Mouse (Mus musculus): ENCODE results near the gene Col13a1.

Gene Col13a1

DNA sequence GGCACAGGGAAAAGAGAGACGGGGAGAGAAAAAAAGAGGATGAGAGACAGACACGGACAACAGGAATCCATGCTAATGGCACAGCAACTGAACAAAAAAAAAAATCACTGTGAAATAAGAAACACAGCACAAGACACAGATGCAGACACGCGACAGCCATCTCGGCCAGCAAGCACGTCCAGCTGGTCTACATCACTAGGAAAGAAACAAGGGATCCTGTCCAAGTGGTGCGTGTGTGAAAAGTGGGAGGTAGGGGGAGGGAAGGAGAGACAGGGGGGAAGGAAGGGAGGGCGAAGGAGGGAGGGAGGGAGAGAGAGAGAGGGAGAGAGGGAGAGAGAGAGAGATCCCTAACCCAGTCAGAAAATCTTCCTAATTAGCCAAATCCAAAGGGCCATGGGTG is 73.6 kb downstream of the Col13a1 start:
- DNase-seq (ENCODE audit: low read depth, low spot score), result no peak

DNA sequence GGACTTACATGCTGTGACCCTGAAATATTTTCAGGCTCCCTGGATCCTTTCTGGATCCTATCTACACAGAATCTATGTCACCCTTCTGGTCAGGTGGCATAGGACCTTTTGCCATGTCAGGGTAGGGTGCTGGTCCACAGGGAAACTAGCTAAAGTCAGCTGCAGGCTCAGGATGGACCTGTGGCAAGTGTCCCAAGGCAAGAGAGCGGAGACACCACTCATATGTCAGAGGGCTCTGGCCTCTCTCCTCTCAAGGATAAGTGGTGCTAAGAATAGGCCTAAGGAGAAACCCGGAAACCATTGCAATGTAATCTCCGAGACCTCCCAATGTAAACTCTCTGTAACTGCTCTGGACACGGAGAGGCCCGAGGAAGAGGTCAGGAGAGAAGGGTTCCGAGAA is 80.8 kb downstream of the Col13a1 start:
- DNase-seq (ENCODE audit: low read depth, low spot score), result no peak

DNA sequence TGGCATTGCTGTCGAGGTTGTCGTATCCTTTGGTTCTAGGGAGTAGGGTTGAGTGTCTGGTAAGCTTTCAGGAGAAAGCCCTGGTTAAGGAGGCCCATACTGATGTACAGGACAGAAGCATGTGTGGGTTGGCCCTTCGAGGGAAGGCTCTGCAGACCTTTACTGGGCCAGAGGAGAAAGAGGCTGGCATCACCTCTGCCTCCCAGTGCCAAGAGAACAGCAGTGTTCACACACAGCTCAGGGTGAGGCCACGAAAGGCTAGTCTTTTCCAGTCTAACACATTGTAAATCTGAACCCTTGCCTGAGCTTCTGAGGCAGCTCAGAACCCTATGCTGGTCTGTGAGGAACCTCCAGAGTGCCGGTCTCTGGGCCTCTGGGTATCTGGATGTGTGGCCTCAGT is 84.3 kb downstream of the Col13a1 start:
- DNase-seq (ENCODE audit: low read depth, low spot score), result no peak

DNA sequence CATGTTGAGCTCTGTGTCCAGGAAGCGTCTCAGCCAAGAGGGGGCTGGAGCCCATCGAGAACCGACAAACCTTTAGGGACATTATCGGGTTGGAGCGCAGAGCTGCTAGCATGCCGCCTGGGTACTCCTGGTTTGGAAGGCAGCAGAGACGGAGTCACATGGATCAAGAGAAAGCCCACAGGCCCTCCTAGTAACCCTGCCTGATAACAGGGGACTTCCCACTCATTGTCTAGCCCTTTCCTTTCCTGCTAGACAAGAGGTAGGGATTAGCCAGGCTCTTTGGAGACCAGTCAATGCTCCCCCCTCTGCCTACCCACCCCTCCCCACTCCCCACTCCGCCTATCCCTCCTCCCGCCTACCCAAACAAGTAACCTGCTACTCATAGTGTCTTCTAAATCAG is 87.8 kb downstream of the Col13a1 start:
- DNase-seq (ENCODE audit: low read depth, low spot score), result no peak

DNA sequence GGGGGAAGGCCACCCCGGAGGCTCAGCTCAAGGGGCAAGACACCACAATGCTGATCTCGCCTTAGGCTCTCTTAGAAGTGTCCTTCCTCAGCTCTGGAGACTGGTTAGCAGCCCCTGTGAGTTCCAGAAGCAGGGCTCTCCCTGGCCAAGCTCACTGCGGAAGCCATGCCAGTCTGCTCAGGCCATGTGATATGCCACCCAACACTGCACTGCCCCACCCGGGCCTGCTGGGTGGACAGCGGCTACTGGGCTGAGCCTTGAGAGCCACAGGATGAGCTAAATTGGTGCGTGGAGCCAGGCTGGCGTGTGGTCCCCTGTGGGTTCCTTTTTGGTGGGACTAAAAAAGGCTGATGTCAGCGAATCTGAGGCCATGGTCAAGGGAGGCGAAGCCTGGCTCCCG is 88.6 kb downstream of the Col13a1 start:
- no peak for DNase-seq (ENCODE audit: low read depth, low spot score)

DNA sequence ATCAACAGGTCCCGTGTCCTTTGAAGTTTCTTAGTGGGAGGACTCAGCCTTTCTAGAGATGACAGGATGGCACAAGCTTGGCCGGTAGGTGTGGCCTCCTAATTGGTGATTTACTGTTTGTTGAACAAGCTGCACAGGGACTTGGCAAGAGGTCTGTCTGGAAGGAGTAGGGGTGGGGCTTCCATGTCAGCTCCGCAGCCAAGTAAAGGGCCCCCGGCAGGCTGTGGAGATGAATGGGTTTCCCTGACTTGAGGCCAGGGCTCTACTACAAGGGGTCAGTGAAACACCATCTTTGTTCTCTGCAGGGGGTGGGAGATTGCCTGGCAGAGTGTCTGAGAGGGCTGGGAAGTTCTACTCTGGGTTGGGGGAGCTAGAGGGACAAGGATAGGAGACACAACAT is 99.5 kb downstream of the Col13a1 start:
- no peak for DNase-seq (ENCODE audit: low read depth, low spot score)

DNA sequence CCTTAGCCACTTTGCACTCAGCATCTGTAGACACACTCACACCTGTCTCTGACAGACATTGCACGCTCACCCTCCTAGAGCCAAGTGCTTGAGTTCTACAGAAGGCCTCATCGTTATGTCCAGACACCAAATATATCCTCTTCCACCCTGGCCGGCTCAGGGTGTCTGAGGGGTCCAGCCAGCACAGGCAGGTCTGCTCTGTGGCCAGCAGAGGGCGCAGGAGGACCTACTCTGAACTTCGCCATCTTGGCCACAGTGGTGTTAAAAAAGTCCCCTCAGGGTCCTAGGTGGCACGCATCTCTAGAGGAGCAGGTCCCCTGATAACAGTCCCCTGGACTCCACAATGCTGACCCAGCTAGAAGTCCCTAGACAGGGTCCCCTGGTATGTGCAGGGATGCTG is 101.1 kb downstream of the Col13a1 start:
- peak; percentile 60 for DNase-seq (ENCODE audit: low read depth, low spot score)

DNA sequence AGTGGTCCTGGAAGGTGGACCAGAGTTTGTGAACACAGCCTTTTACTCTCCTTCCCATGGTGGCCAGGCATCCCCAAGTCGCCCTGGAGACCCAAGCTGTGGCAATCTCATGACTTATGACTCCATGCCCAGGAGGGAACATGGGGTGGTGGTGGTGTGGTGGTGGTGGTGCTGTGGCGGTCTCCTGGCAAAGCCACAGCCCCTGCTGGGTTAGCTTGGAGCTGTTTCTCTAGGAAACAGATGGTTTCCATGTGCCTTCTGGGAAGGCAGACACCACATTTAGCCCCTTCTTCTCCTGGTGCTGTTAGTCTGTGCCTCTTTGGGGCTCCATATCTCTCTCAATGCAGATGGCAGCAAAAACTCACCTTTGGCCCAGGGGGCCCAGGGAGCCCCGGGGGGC is 109.1 kb downstream of the Col13a1 start:
- no peak for DNase-seq (ENCODE audit: low read depth, low spot score)

DNA sequence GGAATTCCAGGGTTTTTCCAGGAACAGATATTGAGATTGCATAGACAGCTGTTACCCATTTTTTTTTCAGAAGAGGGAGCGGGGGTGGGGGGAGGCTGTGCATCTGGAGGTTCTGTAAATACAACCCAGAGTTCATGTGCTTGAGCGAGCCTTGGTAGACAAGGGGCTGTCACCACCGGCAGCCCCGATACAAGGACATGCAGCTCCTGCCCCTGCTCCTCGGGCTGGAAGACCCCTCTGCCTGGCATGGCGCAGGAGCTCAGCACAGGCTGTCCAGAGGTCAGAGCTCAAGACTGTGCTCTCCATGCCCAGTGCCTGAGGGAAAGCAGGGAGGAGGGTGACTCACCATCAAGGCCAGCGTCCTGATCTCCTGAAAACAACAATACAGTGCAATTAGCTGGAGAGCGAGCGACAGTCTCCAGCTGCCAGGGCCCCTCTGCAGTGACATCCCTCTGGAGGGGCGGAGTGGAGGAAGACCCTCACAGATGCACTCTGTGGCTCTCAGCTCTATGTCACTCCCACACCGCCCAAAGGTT is 112.8 kb downstream of the Col13a1 start:
- no peak for DNase-seq (ENCODE audit: low read depth, low spot score)

DNA sequence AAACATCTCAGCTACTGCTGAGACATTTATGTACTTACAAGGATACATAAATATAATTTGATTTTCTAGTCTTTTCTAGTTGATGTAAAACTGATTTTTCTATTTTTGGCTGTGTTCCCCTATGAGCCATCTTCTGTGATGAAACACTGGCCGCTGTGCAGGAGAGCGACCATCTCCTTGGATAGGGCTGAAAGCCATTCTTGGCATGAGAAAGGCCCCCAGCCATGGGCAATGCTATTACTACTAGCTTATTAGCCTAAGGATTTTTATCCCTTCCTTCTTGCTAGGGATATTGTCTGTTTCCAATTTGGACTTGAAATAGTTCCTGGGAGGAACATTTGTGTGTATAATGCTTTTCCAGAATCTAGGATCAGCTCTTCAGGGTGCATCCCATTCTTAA is 119.5 kb downstream of the Col13a1 start:
- DNase-seq (ENCODE audit: low read depth, low spot score), result no peak

DNA sequence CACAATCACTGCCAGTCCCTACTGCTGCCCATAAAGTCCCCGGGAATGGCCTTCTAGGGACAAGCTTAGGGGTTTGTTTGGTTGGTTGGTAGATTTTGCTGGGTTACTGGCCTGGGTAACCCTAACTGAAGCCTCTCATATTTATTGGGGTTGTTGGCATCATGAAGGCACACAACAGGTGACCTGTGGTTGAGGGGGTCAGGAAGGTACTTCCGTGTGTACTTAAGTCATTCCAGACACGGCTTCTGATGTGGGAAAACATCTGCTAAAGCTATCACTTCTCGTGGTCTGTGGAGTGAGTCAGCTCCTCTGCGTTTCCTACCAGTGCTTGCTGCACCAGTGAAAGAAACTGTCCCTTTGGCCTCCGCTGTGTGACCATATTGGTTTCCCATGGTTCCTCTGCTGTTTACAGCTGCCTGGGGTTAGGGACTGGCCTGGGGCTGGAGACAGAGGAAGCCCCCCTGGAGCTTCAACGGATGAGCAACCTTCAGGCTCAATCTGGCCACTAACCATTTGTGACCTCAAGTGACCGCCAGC is 123.7 kb downstream of the Col13a1 start:
- no peak for DNase-seq (ENCODE audit: low read depth, low spot score)

DNA sequence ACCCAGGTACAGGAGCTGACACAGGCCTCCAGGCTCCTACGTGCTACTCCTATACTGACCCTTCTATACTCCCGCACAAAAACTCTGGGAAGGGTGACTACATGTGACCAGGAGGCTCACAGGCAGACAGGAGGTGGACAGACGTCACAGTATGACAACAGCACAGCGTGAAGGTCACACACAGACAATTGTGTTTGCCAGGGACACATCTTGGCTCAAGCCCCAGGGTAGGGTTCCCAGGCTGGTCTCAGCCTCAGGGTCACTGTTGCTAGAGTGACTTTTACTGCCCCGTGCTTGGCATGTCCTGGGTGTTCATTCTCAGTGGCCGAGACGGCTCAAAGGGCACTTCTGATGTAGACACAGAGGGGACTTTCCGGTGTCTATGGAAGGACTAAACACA is 126.1 kb downstream of the Col13a1 start:
- no peak for DNase-seq (ENCODE audit: low read depth, low spot score)

DNA sequence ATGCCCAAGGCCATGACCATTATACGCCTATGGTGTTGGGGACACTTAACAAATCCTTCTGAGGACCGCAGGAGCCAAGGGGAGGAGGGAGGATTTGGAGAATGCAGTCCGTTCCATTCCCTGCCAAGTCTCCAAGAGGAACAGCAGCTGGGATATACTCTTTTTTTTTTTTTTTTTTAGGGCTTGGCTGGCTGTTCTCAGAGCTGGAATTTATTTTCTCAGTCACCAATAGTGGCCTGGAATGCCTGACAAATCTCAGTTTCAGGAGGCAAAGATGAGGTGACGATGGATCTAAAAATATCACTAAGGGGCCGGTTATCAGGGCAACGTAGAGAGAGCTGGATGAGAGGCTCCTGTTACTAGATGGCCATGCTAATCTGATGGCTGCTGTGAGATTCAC is 130.4 kb downstream of the Col13a1 start:
- no peak for DNase-seq (ENCODE audit: low read depth, low spot score)

DNA sequence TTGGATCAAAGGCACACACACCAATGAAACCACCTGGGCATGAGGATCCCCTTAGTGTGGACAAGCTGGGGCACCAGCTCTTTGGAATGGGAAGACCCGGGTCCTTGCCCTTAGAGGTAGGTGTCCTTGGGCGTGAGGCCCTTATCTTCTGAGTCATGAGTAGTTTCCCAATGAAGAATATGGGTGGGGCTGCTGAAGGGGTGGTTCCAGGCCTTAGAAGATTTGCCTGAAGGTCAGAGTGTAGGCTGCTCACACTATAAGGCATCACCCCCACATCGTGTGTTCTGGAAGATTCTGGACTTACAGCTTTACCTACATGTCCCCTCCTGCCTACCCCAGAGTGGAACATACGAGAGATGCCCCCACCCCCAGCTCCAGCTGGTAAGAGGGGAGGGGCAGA is 133.4 kb downstream of the Col13a1 start:
- no peak for DNase-seq (ENCODE audit: low read depth, low spot score)

DNA sequence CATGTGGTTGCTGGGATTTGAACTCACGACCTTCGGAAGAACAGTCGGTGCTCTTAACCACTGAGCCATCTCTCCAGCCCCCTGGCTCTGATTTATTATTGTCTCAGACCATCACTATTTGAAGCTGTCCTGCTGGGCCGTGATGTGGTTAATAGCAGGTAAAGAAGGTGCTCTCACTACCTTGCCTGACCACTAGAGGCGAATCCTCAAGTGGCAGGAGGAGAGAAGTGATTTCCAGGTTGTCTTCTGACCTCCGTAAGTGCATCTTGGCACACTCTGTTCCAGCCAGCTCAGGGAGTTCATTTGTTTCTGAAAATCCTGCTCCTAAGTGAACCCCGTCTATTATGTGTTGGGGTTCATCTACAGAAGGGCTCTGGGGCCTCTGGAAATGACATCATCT is 134.4 kb downstream of the Col13a1 start:
- DNase-seq (ENCODE audit: low read depth, low spot score), result no peak

DNA sequence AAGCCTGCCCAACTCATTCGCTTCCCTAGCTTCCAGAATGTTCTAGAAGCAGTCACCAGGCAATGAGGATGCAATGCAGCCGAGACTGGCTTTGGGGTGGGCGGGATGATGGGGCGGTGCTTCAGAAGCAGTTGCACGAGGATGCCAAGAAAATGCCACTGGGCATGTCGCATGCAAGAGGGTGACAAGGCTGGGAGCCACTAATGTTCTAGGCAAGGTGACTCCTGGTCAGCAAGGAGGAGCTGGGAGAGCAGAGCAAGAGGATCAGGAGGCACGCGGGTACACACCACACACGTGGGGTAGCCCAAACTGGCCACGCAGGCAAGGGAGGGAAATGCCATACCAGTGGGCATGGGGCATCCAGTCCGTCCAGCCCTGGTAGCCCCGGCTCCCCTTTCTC is 136.6 kb downstream of the Col13a1 start:
- no peak for DNase-seq (ENCODE audit: low read depth, low spot score)

DNA sequence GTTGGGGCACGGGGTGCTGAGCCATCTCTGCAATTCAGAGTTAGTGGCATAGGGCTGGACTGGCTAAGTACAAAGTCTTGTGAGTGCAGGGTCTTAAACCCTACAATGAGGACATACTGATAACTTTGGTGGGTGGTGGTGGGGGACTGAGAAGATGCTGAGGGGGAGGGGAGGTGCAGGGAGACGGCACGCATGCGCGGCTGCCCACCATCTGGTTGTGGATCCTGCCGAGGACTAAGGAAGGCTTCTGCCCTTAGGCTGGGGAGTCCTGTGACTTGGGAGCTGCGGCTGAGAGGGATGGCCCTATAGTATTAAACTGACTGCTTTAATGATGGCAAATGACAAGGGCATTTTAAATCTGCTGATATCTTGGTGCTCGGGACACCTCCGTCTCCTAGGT is 139.6 kb downstream of the Col13a1 start:
- DNase-seq (ENCODE audit: low read depth, low spot score), result no peak

DNA sequence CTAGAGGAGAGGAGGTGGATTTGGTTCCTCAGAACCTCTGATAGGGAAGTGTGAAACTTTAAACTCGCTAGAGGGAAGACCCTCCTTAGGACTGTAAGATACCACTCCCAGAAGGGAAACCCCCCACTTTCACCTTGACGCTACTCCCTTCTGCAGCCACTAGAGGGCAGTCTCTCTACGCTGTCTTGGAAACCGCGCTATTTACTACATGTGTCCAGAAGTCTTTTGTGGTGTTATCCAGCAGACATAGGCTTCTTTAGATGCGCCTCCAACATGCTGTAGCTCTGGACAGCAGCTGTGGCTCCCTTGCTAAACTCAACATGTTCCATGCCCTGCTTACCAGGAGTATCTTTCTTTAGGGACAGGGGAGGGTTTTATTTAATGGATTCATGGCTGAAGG is 140.1 kb downstream of the Col13a1 start:
- peak; percentile 57 for DNase-seq (ENCODE audit: low read depth, low spot score)

DNA sequence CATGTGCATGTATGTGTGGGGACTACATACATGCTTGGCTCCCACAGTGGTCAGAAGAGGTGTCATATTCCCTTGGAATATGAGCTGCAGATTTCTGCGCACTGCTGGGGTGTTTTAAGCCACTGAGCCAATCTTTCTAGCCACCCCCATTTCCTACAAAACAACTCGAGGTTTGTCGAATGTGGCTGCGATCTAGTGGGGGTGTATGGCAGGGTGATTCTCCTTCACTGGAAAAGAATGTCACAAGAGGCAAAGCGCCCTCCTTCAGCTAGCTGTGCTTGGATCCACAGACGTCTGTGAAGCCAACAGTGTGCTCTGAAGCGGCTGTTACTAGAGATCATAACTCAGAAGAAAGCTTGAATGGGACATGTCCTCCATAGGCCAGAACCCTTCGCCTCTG is 141.6 kb downstream of the Col13a1 start:
- no peak for DNase-seq (ENCODE audit: low read depth, low spot score)

DNA sequence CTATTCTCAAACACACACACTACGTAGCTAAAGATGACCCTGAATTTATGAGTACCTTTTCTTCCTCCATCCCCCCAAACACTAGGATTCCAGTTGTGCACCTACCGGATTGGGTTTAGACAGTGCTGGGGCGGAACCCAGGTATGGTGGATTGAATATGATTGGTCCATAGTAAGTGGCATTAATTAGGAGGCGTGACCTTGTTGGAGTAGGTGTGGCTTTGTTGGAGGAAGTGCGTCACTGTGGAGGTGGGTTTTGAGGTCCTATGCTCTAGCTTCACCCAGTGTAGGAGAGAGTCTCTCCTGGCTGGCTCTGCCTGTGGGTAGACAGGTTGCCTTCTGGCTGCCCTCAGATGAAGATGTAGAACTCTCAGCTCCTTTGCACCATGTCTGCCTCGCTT is 144.6 kb downstream of the Col13a1 start:
- no peak for DNase-seq (ENCODE audit: low read depth, low spot score)

DNA sequence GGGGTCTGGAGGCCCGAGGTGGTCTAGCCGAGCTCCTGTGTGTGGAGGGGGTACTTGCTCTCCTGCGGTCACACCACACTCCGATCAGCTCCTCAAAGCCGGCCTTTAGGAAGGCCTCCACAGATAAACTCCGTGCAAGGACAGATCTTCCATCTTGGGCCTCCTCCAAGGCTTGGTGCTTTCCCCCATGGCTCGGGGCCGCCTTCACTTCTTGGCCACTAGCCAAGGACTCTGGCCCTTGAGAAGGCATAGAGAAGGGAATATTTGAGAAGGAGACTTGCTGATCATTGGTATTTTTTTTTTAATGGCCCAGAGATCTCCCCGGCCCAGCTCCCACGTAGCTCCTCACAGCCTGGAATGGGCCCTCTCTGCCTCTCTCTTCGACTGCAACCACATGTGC is 146.2 kb downstream of the Col13a1 start:
- DNase-seq (ENCODE audit: low read depth, low spot score), result no peak

DNA sequence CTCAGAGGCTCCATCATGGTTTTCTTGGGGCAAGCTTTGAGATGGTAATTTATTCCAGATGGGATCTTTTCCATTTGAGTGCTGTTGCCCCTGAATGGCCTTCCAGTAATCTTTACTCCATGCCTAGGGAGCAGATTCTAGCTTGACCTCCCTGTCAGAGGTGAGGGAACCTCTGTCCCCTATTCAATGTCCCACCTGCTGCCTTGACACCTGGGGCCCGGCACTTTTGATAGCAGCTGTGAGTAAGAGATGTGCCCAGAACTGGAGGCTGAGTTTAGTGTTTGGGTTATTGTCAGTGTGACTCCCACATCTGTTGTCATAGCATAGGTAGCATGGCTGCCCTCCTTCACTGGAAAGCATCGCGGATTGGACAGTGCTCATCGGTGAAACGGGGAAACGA is 147.2 kb downstream of the Col13a1 start:
- DNase-seq (ENCODE audit: low read depth, low spot score), result no peak

DNA sequence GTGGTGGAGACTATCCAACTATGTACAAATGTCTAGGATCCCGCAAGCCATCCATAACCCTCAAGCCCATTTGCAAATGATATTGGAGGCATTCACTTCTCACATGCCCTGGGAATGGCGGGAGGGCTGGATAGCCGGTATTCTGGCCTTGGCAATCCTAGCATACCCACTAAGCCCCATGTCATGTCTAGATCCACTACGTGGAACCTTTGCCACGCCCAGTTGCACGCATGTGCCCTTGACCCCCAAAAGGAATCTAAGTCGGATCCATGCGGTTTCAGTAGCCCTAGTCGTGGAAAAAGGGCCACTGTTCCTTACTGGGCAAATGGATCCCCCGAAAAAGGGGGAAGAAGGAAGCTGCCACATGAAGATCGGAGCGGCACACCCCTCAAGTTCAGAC is 147.7 kb downstream of the Col13a1 start:
- DNase-seq (ENCODE audit: low read depth, low spot score), result no peak

DNA sequence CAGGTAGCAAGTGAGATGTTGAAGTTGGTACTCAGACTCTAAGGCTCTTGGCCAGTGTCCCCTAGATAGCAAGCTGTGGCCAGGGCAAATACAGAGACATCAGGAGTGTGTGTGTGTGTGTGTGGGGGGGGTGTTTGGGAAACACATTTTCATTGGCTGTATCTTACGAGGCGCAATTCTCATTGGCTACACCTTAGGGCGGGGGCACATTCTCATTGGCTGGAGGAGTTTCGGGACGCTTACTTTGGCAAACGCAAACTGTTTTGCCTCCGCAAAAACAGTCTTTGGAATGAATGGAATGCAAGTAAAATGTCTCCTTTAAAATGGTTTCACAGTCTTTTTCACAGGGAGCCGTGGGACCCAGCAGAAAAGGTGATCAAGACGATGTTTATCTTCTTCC is 148.1 kb downstream of the Col13a1 start:
- DNase-seq (ENCODE audit: low read depth, low spot score), result no peak

Measured in A20 (cell line).